Mouse (Mus musculus) kidney, embryonic 14.5 days (tissue): ENCODE data around the gene Itpr3. TPM values are rescaled to one million over a fixed set of nuclear protein-coding genes. Genes with fewer than 3 reads are reported as not detected.
A peak's percentile ranks its signal among the peaks of the same experiment; 100 is the strongest.

Experiments
- ATAC-seq: fragments of 200-750 bp; cut with Nextera tagmentation; 2 replicates; pipeline ENCODE4 v1.8.0; 2017; ENCODE audit warnings: moderate number of reproducible peaks, mild to moderate bottlenecking, moderate TSS enrichment, moderate library complexity; ENCODE audit not compliant: low FRiP score, low TSS enrichment
- H3K27ac ChIP-seq: fragments of 300-500 bp; sonication (generic); 2 replicates; pipeline ENCODE4 v1.5.1; 2014; ENCODE audit warnings: low read depth, mild to moderate bottlenecking, low read length, moderate library complexity, mixed read lengths
- H3K27me3 ChIP-seq: fragments of 300-500 bp; sonication (generic); 2 replicates; pipeline ENCODE4 v1.6.1; 2014; ENCODE audit warnings: mild to moderate bottlenecking, low read length; ENCODE audit not compliant: control insufficient read depth, insufficient read depth
- H3K36me3 ChIP-seq: fragments of 300-500 bp; sonication (generic); 2 replicates; pipeline ENCODE4 v1.6.1; 2014; ENCODE audit warnings: low read length, mixed read lengths; ENCODE audit not compliant: control insufficient read depth, insufficient read depth
- H3K4me1 ChIP-seq: fragments of 300-500 bp; sonication (generic); 2 replicates; pipeline ENCODE4 v1.6.1; 2014; ENCODE audit warnings: low read length, mixed read lengths; ENCODE audit not compliant: control insufficient read depth, insufficient read depth
- H3K4me2 ChIP-seq: fragments of 300-500 bp; sonication (generic); replicated peaks from 2 replicates; pipeline ENCODE4 v1.6.1; 2014; ENCODE audit warnings: low read depth, mild to moderate bottlenecking, low read length
- H3K4me3 ChIP-seq: fragments of 300-500 bp; sonication (generic); 2 replicates; pipeline ENCODE4 v1.5.1; 2014; ENCODE audit warnings: mild to moderate bottlenecking, low read length
- H3K9ac ChIP-seq: fragments of 300-500 bp; sonication (generic); 2 replicates; pipeline ENCODE4 v1.6.1; 2014; ENCODE audit warnings: low read depth, mild to moderate bottlenecking, low read length, moderate library complexity
- H3K9me3 ChIP-seq: fragments of 300-500 bp; sonication (generic); 2 replicates; pipeline ENCODE4 v1.6.1; 2016; ENCODE audit warnings: low read length; ENCODE audit not compliant: control insufficient read depth
- WGBS: fragments of 180-500 bp; shearing (Covaris S2); extraction: QIAGEN DNeasy Blood & Tissue Kit; methylation state at CpG from one replicate; pipeline ENCODE4 v1.1.7; 2014; 5-methylcytosine and 5-hydroxymethylcytosine counted together
- polyA plus RNA-seq: library from polyadenylated mRNA; unstranded; fragments of >200 nt; fragmentation: Nextera tagmentation; extraction: Ambion mirVana; gene quantifications from 2 replicates; pipeline ENCODE4 v1.2.1, GENCODE M21; 2014

Itpr3 gene
- polyA plus RNA-seq, 1 experiment from 2014 or later = 9.9 TPM

DNA sequence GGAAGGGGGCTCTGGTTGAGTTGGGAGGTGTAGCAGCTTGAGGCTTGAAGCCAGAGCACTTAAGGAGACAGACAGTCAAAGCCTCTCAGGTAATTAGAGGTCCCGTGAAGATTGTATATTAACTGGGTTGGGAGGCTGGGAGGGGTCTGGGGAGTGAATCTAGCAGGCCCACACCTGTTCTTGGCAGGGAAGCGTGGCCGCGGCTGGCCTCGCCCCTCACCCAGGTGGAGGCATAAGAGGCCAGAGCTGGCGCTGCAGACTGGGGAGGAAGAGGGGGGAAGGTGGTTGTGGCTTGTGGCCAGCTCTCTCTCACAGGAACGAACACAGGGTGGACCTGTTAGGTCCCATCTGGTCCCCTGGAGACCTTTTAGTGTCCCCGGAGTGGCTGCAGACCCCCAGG is 3.6 kb downstream of the Itpr3 start:
- H3K27ac ChIP-seq = peak overlapping the region; percentile 24; the same call in 1 of the 2 replicates
- 57% methylated on average over 8 of the region's 8 CpGs for WGBS

DNA sequence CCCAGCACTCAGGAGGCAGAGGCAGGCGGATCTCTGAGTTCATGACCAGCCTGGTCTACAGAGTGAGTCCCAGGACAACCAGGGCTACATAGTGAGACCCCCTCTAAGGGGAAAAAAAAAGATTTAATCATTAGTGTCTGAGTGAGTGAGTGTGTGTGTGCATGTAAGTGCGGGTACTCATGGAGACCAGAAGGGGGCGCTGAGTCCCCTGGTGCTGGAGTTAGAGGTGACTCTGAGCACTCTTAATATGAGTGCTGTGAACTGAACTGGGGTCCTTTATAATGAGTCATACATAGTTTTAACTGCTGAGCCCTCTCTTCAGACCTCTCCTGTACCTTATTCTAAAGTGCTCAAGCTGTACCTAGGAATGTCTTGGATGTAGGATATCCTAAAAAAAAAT is 4.6 kb downstream of the Itpr3 start:
- Histone ChIP-seq H3K4me1 (peaks cover 46% of the 10 kb centered on the region), H3K4me3 (no peak overlapping the region), H3K27me3 (no peaks in the 10 kb centered on the region; the same call in 1 of the 2 replicates), H3K4me2 (no peak overlapping the region), H3K9ac (no peak overlapping the region), H3K9me3 (no peaks in the 10 kb centered on the region), H3K36me3 (no peaks in the 10 kb centered on the region), H3K27ac (no peak overlapping the region)
- no peak for ATAC-seq
- WGBS = 91% methylated on average over 3 of the region's 3 CpGs

More for the DNA sequence above, 3.6 kb downstream of the Itpr3 start:
- Histone ChIP-seq H3K9me3 (no peaks in the 10 kb centered on the region), H3K27me3 (no peaks in the 10 kb centered on the region; the same call in 1 of the 2 replicates), H3K4me2 (0 out of 2 replicates have a peak overlapping the region, but pooled peaks have one; percentile 12), H3K4me1 (peaks cover 46% of the 10 kb centered on the region), H3K36me3 (no peaks in the 10 kb centered on the region), H3K9ac (no peak overlapping the region), H3K4me3 (no peak overlapping the region)
- ATAC-seq = no peak

DNA sequence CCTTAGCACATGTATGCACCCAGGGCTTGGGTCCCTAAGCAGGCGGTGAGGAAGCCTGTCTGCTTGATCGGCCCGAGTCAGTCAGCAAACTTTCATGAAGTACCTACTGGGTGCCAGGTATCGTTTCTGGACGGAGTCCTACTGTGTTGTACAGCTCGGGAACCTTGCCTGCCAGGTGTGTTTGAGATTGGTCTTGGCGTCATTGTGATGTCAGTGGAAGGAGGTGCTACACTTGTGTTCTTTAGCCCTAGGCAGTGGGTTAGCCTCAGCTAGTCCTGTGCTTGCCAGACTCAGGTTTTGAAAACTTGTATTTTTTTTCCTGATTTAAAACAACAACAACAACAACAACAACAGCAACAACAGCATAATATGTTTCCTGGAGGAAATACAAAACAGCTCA is 5.6 kb downstream of the Itpr3 start:
- no peaks in the 10 kb centered on the region; the same call in 1 of the 2 replicates for H3K27me3 ChIP-seq
- H3K9me3 ChIP-seq = no peaks in the 10 kb centered on the region
- no peak overlapping the region for H3K4me3 ChIP-seq
- H3K36me3 ChIP-seq = no peaks in the 10 kb centered on the region
- H3K4me2 ChIP-seq = no peak overlapping the region
- no peak overlapping the region for H3K9ac ChIP-seq
- no peak overlapping the region for H3K27ac ChIP-seq
- ATAC-seq = no peak
- peaks cover 48% of the 10 kb centered on the region for H3K4me1 ChIP-seq
- 92% methylated on average over 7 of the region's 7 CpGs for WGBS

DNA sequence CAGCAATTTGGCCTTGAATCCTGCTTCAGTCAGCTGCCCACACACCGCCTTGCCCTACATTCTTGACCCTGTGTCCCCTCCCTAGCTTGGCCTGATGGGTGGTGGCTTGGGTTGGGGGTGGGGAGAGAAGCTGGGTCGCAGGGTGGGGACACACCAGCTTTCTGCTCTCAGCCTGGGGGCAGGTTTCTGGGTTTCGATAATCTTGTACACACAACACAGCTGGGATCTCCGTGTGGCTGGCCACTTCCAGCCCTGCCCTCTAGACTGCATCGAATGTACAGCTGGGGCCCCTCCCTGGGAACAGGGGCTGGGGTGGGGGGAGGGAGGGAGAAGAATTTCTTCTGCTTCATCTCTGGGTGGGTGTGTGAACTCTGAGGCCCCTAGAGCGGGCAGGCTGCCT is 6.6 kb downstream of the Itpr3 start:
- no peak overlapping the region for H3K4me2 ChIP-seq
- peaks cover 38% of the 10 kb centered on the region for H3K4me1 ChIP-seq
- no peak overlapping the region for H3K4me3 ChIP-seq
- 40% methylated on average over 6 of the region's 6 CpGs for WGBS
- no peak overlapping the region for H3K9ac ChIP-seq
- no peaks in the 10 kb centered on the region for H3K9me3 ChIP-seq
- peak; percentile 15; the same call in 1 of the 2 replicates for ATAC-seq
- H3K36me3 ChIP-seq = no peaks in the 10 kb centered on the region
- H3K27me3 ChIP-seq = no peaks in the 10 kb centered on the region; the same call in 1 of the 2 replicates
- no peak overlapping the region for H3K27ac ChIP-seq

DNA sequence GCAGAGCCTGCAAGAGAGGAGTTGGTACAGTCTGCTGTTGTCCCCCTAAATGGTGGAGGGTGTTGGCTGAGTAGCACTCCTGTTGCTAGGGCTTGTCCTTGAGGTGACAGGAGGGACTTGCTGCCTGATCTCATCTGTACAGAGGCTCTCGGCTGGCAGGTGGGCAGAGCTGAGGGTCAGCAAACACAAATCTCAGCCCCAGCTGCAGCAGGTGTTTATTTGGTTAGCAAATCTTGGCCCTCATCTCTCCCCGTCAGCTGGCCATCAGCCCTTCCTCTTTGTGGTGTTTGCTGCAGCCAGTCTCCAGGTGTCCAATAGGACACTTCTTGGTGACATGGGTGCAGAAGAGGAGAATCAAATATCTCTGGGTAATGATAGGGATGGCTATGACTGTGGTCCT is 7.1 kb downstream of the Itpr3 start:
- Histone ChIP-seq H3K9ac (no peak overlapping the region), H3K27me3 (no peaks in the 10 kb centered on the region), H3K27ac (no peak overlapping the region), H3K4me1 (peaks cover 35% of the 10 kb centered on the region), H3K4me2 (no peak overlapping the region; the same call in 1 of the 2 replicates), H3K9me3 (no peaks in the 10 kb centered on the region), H3K4me3 (no peak overlapping the region), H3K36me3 (no peaks in the 10 kb centered on the region)
- ATAC-seq = no peak
- WGBS = 52% methylated on average over 2 of the region's 2 CpGs

DNA sequence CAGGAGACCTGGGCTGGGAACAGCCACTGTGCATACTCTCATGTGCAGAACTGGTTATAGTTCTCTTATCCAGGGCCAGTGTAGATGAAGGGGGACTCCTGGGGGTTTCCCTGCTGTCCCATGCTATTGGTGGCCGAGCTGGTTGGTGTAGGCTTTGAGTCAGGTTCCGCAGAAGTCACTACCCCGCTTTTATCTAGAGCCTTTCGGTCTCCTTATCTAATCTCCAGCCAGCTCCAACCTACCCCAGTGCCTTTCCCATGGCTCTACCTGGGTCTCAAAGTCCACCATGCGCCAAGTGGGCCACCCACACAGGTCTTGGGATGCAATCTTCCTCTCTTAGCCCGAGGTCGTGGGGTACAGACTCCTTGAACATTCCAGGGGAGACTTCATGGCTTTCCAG is 9.0 kb downstream of the Itpr3 start:
- no peak overlapping the region for H3K4me3 ChIP-seq
- no peak overlapping the region; the same call in 1 of the 2 replicates for H3K27ac ChIP-seq
- no peaks in the 10 kb centered on the region for H3K36me3 ChIP-seq
- H3K4me1 ChIP-seq = peaks cover 25% of the 10 kb centered on the region
- no peaks in the 10 kb centered on the region for H3K9me3 ChIP-seq
- no peak overlapping the region for H3K4me2 ChIP-seq
- ATAC-seq = no peak
- no peak overlapping the region for H3K9ac ChIP-seq
- WGBS = 88% methylated on average over 7 of the region's 7 CpGs
- no peaks in the 10 kb centered on the region for H3K27me3 ChIP-seq

DNA sequence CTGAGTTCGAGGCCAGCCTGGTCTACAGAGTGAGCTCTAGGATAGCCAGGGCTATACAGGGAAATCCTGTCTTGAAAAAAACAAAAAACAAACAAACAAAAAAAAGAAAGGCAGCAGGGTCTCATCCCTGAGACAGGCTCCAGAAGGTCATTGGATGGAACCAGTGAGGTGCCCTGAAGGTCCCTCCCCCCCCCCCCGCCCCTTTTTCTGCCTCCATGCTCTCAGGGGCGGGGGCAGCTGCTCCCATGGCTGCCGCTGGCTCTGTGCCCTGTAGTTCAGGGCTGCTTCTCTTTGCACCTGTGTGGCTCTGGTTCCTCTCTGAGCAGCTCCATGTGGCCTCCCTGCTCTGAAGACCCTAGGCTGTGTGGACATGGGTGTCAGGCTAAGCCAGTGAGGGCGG is 12.0 kb downstream of the Itpr3 start:
- H3K4me2 ChIP-seq = no peak overlapping the region
- no peak overlapping the region for H3K27ac ChIP-seq
- no peak overlapping the region for H3K9ac ChIP-seq
- H3K4me3 ChIP-seq = no peak overlapping the region
- 80% methylated on average over 3 of the region's 5 CpGs for WGBS
- H3K36me3 ChIP-seq = no peaks in the 10 kb centered on the region
- peaks cover 16% of the 10 kb centered on the region for H3K4me1 ChIP-seq
- no peaks in the 10 kb centered on the region for H3K27me3 ChIP-seq
- no peak for ATAC-seq
- no peaks in the 10 kb centered on the region for H3K9me3 ChIP-seq

DNA sequence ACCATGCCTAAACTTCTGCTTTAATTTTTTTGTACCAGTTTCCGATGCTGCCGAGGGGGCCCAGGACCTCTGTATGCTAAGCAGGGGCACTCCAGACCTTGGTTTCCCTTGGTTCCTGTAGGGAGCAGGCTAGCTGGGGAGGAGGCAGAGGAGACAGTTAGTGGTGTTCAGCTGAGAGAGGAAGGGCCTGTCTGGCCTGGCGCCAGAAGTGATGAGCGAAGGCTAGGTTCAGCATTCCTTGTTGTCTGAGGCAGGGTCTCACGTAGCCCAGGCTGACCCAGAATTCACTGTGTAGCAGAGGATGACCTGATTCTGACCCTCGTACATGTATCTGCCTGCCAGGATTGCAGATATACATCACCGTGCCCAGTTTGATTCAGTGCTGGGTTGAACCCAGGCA is 13.8 kb downstream of the Itpr3 start:
- no peak for ATAC-seq
- Histone ChIP-seq H3K4me3 (no peak overlapping the region), H3K9me3 (no peaks in the 10 kb centered on the region), H3K4me2 (no peak overlapping the region), H3K4me1 (peaks cover 21% of the 10 kb centered on the region), H3K9ac (no peak overlapping the region), H3K27ac (no peak overlapping the region), H3K27me3 (no peaks in the 10 kb centered on the region), H3K36me3 (no peaks in the 10 kb centered on the region)
- WGBS = 91% methylated on average over 7 of the region's 7 CpGs

DNA sequence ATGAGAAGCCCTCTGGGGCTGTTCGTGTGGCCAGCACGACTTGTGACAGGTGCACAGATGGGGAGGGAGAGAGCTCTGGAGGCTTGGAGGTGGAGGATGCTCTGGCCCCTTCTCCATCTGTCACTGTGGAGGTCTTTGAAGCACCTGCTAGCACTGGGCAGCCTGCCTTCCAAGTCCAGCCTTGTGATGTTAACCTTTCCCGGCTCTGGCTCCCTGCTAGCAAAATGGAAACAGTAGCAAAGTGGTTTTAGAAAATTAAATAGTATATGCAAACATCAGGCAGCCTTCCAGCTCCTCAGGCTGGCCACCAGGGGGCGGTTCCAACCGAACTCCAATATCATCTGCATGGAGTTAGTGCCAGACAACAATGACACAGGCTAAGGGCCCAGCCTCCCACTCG is 14.5 kb downstream of the Itpr3 start:
- H3K9me3 ChIP-seq = no peaks in the 10 kb centered on the region
- no peaks in the 10 kb centered on the region for H3K36me3 ChIP-seq
- no peak overlapping the region for H3K9ac ChIP-seq
- H3K4me3 ChIP-seq = no peak overlapping the region
- 46% methylated on average over 6 of the region's 6 CpGs for WGBS
- ATAC-seq = no peak
- peaks cover 21% of the 10 kb centered on the region for H3K4me1 ChIP-seq
- no peak overlapping the region for H3K27ac ChIP-seq
- H3K27me3 ChIP-seq = no peaks in the 10 kb centered on the region
- no peak overlapping the region for H3K4me2 ChIP-seq
